Mouse (Mus musculus): ENCODE measurements around the gene Hist1h2ab. TPM values are rescaled to one million over a fixed set of nuclear protein-coding genes. Genes with fewer than 3 reads are reported as not detected.
A peak's percentile ranks its signal among the peaks of the same experiment; 100 is the strongest.

The Hist1h2ab gene
- polyA plus RNA-seq, 1 experiment: 17.9 TPM

- Histone ChIP-seq H3K4me3 (ENCODE audit: low read depth, low read length) (no peak overlapping the region), H3K27me3 (ENCODE audit: control insufficient read depth, insufficient read depth, low read length, poor library complexity, severe bottlenecking) (no peaks in the 10 kb centered on the region; the same call in 1 of the 2 replicates), H3K9me3 (replicated peaks; ENCODE audit: control insufficient read depth, insufficient read depth, low read length, poor library complexity, severe bottlenecking) (peaks cover 3% of the 10 kb centered on the region; the same call in 1 of the 2 replicates), H3K9ac (ENCODE audit: low read depth, poor library complexity, severe bottlenecking) (no peak overlapping the region), H3K27ac (ENCODE audit: insufficient read depth, low read length) (no peak overlapping the region), H3K4me1 (ENCODE audit: control insufficient read depth, insufficient read depth, low read length) (peaks cover 2% of the 10 kb centered on the region), H3K36me3 (ENCODE audit: control insufficient read depth, insufficient read depth, low read length, poor library complexity, severe bottlenecking) (no peaks in the 10 kb centered on the region)
- TF ChIP-seq CTCF (IDR thresholded peaks at IDR 0.05; ENCODE audit: low read depth, low read length): no peak
- TF ChIP-seq POLR2A (IDR thresholded peaks at IDR 0.05; ENCODE audit: insufficient read depth, low read length): no peak
- TF ChIP-seq EP300 (IDR thresholded peaks at IDR 0.05; ENCODE audit: insufficient read depth, low read depth, low read length): no peak
These were observed 27.4 kb downstream of the Hist1h2ab start for GRCm38 (mm10) chr13:23778339-23778738.

GRCm38 (mm10) chr13:23779025-23779424 is 28.1 kb downstream of the Hist1h2ab start:
- H3K27me3 ChIP-seq (ENCODE audit: control insufficient read depth, insufficient read depth, low read length, poor library complexity, severe bottlenecking): no peaks in the 10 kb centered on the region; the same call in 1 of the 2 replicates
- H3K9ac ChIP-seq (ENCODE audit: low read depth, poor library complexity, severe bottlenecking): no peak overlapping the region
- peaks cover 2% of the 10 kb centered on the region for H3K4me1 ChIP-seq (ENCODE audit: control insufficient read depth, insufficient read depth, low read length)
- no peaks in the 10 kb centered on the region for H3K36me3 ChIP-seq (ENCODE audit: control insufficient read depth, insufficient read depth, low read length, poor library complexity, severe bottlenecking)
- TF ChIP-seq EP300 (IDR thresholded peaks at IDR 0.05; ENCODE audit: insufficient read depth, low read depth, low read length) (no peak), POLR2A (IDR thresholded peaks at IDR 0.05; ENCODE audit: insufficient read depth, low read length) (no peak), CTCF (IDR thresholded peaks at IDR 0.05; ENCODE audit: low read depth, low read length) (no peak)
- H3K27ac ChIP-seq (ENCODE audit: insufficient read depth, low read length): no peak overlapping the region
- H3K9me3 ChIP-seq (replicated peaks; ENCODE audit: control insufficient read depth, insufficient read depth, low read length, poor library complexity, severe bottlenecking): peaks cover 3% of the 10 kb centered on the region; the same call in 1 of the 2 replicates
- H3K4me3 ChIP-seq (ENCODE audit: low read depth, low read length): no peak overlapping the region

GRCm38 (mm10) chr13:23792520-23792919 is 41.6 kb downstream of the Hist1h2ab start:
- Histone ChIP-seq H3K4me1 (ENCODE audit: control insufficient read depth, insufficient read depth, low read length) (no peaks in the 10 kb centered on the region), H3K27me3 (ENCODE audit: control insufficient read depth, insufficient read depth, low read length, poor library complexity, severe bottlenecking) (no peaks in the 10 kb centered on the region), H3K36me3 (ENCODE audit: control insufficient read depth, insufficient read depth, low read length, poor library complexity, severe bottlenecking) (no peaks in the 10 kb centered on the region), H3K9me3 (replicated peaks; ENCODE audit: control insufficient read depth, insufficient read depth, low read length, poor library complexity, severe bottlenecking) (peaks cover 4% of the 10 kb centered on the region; the same call in 1 of the 2 replicates), H3K9ac (ENCODE audit: low read depth, poor library complexity, severe bottlenecking) (no peak overlapping the region), H3K4me3 (ENCODE audit: low read depth, low read length) (no peak overlapping the region), H3K27ac (ENCODE audit: insufficient read depth, low read length) (no peak overlapping the region)
- TF ChIP-seq POLR2A (IDR thresholded peaks at IDR 0.05; ENCODE audit: insufficient read depth, low read length): no peak
- TF ChIP-seq EP300 (IDR thresholded peaks at IDR 0.05; ENCODE audit: insufficient read depth, low read depth, low read length): no peak
- peak; percentile 6 for TF ChIP-seq CTCF (IDR thresholded peaks at IDR 0.05; ENCODE audit: low read depth, low read length)

- no peak overlapping the region for H3K4me3 ChIP-seq (ENCODE audit: low read depth, low read length)
- TF ChIP-seq EP300 (IDR thresholded peaks at IDR 0.05; ENCODE audit: insufficient read depth, low read depth, low read length) (no peak), CTCF (IDR thresholded peaks at IDR 0.05; ENCODE audit: low read depth, low read length) (no peak), POLR2A (IDR thresholded peaks at IDR 0.05; ENCODE audit: insufficient read depth, low read length) (no peak)
- no peaks in the 10 kb centered on the region for H3K36me3 ChIP-seq (ENCODE audit: control insufficient read depth, insufficient read depth, low read length, poor library complexity, severe bottlenecking)
- no peaks in the 10 kb centered on the region for H3K4me1 ChIP-seq (ENCODE audit: control insufficient read depth, insufficient read depth, low read length)
- H3K9ac ChIP-seq (ENCODE audit: low read depth, poor library complexity, severe bottlenecking): no peak overlapping the region
- no peaks in the 10 kb centered on the region for H3K27me3 ChIP-seq (ENCODE audit: control insufficient read depth, insufficient read depth, low read length, poor library complexity, severe bottlenecking)
- no peaks in the 10 kb centered on the region for H3K9me3 ChIP-seq (replicated peaks; ENCODE audit: control insufficient read depth, insufficient read depth, low read length, poor library complexity, severe bottlenecking)
- no peak overlapping the region for H3K27ac ChIP-seq (ENCODE audit: insufficient read depth, low read length)
These were observed 48.5 kb downstream of the Hist1h2ab start for GRCm38 (mm10) chr13:23799405-23799804.

Other genes with a start within 250 kb of the Hist1h2ab start
- 16.9 and 19.1 TPM in 2 replicates for gene Hist1h4h, start 220.1 kb upstream of the Hist1h2ab start, polyA plus RNA-seq (2011; ENCODE audit: insufficient read depth, insufficient read length, low read depth, missing spikeins)
- gene Hist1h2af, start 217.2 kb upstream of the Hist1h2ab start, polyA plus RNA-seq (2011; ENCODE audit: insufficient read depth, insufficient read length, low read depth, missing spikeins): 68.8 and 97.9 TPM in 2 replicates
- 8.9 and 16.9 TPM in 2 replicates for gene Hist1h3g, start 215.7 kb upstream of the Hist1h2ab start, polyA plus RNA-seq (2011; ENCODE audit: insufficient read depth, insufficient read length, low read depth, missing spikeins)
- gene Hist1h2bh, start 207.7 kb upstream of the Hist1h2ab start, polyA plus RNA-seq (2011; ENCODE audit: insufficient read depth, insufficient read length, low read depth, missing spikeins): 3.9 and 4.2 TPM in 2 replicates
- 1.5 TPM in 1 of 2 replicates, not detected in the other for gene Hist1h3f, start 207.1 kb upstream of the Hist1h2ab start, polyA plus RNA-seq (2011; ENCODE audit: insufficient read depth, insufficient read length, low read depth, missing spikeins)
- 24.1 and 31.1 TPM in 2 replicates for gene Hist1h4f, start 199.5 kb upstream of the Hist1h2ab start, polyA plus RNA-seq (2011; ENCODE audit: insufficient read depth, insufficient read length, low read depth, missing spikeins)
- 1.6 and 2.0 TPM in 2 replicates for gene Hist1h1d, start 197.9 kb upstream of the Hist1h2ab start, polyA plus RNA-seq (2011; ENCODE audit: insufficient read depth, insufficient read length, low read depth, missing spikeins)
- gene Hist1h3e, start 188.8 kb upstream of the Hist1h2ab start, polyA plus RNA-seq (2011; ENCODE audit: insufficient read depth, insufficient read length, low read depth, missing spikeins): 14.3 and 15.4 TPM in 2 replicates
- gene Hist1h2ae, start 179.9 kb upstream of the Hist1h2ab start, polyA plus RNA-seq (2011; ENCODE audit: insufficient read depth, insufficient read length, low read depth, missing spikeins): 5.0 and 8.2 TPM in 2 replicates
- 13.4 and 16.7 TPM in 2 replicates for gene Hist1h2bg, start 179.7 kb upstream of the Hist1h2ab start, polyA plus RNA-seq (2011; ENCODE audit: insufficient read depth, insufficient read length, low read depth, missing spikeins)
- 21.5 and 23.2 TPM in 2 replicates for gene Hist1h2bf, start 176.9 kb upstream of the Hist1h2ab start, polyA plus RNA-seq (2011; ENCODE audit: insufficient read depth, insufficient read length, low read depth, missing spikeins)
- 2.0 TPM in 1 of 2 replicates, not detected in the other for gene Hist1h2ad, start 176.7 kb upstream of the Hist1h2ab start, polyA plus RNA-seq (2011; ENCODE audit: insufficient read depth, insufficient read length, low read depth, missing spikeins)
- 3.2 and 4.7 TPM in 2 replicates for gene Hist1h3d, start 175.4 kb upstream of the Hist1h2ab start, polyA plus RNA-seq (2011; ENCODE audit: insufficient read depth, insufficient read length, low read depth, missing spikeins)
- gene Hist1h4d, start 169.5 kb upstream of the Hist1h2ab start, polyA plus RNA-seq (2011; ENCODE audit: insufficient read depth, insufficient read length, low read depth, missing spikeins): 4.3 and 4.8 TPM in 2 replicates
- 1.8 TPM in 2 replicates for gene Hist1h2be, start 130.0 kb upstream of the Hist1h2ab start, polyA plus RNA-seq (2011; ENCODE audit: insufficient read depth, insufficient read length, low read depth, missing spikeins)
- gene Hist1h1e, start 128.6 kb upstream of the Hist1h2ab start, polyA plus RNA-seq (2011; ENCODE audit: insufficient read depth, insufficient read length, low read depth, missing spikeins): 6.9 and 8.4 TPM in 2 replicates
- gene Hist1h2ac, start 67.2 kb upstream of the Hist1h2ab start, polyA plus RNA-seq (2011; ENCODE audit: insufficient read depth, insufficient read length, low read depth, missing spikeins): 0.37 and 0.91 TPM in 2 replicates
- 9.1 and 10.6 TPM in 2 replicates for gene Hist1h2bc, start 66.9 kb upstream of the Hist1h2ab start, polyA plus RNA-seq (2011; ENCODE audit: insufficient read depth, insufficient read length, low read depth, missing spikeins)
- gene Hist1h1t, start 55.3 kb upstream of the Hist1h2ab start, polyA plus RNA-seq (2011; ENCODE audit: insufficient read depth, insufficient read length, low read depth, missing spikeins): not detected in 2 replicates
- 1.3 and 2.5 TPM in 2 replicates for gene Hist1h4c, start 52.7 kb upstream of the Hist1h2ab start, polyA plus RNA-seq (2011; ENCODE audit: insufficient read depth, insufficient read length, low read depth, missing spikeins)
- gene Hfe, start 40.3 kb upstream of the Hist1h2ab start, polyA plus RNA-seq (2011; ENCODE audit: insufficient read depth, insufficient read length, low read depth, missing spikeins): not detected in 2 replicates
- 10.8 and 13.3 TPM in 2 replicates for gene Hist1h1c, start 12.3 kb upstream of the Hist1h2ab start, polyA plus RNA-seq (2011; ENCODE audit: insufficient read depth, insufficient read length, low read depth, missing spikeins)
- 3.6 and 8.6 TPM in 2 replicates for gene Hist1h3c, start 5.5 kb upstream of the Hist1h2ab start, polyA plus RNA-seq (2011; ENCODE audit: insufficient read depth, insufficient read length, low read depth, missing spikeins)
- gene Hist1h2bb, start 4.4 kb upstream of the Hist1h2ab start, polyA plus RNA-seq (2011; ENCODE audit: insufficient read depth, insufficient read length, low read depth, missing spikeins): 9.8 and 11.5 TPM in 2 replicates
- gene Hist1h3b, start 1.1 kb downstream of the Hist1h2ab start, polyA plus RNA-seq (2011; ENCODE audit: insufficient read depth, insufficient read length, low read depth, missing spikeins): 5.0 and 9.4 TPM in 2 replicates
- gene Hist1h4b, start 5.9 kb downstream of the Hist1h2ab start, polyA plus RNA-seq (2011; ENCODE audit: insufficient read depth, insufficient read length, low read depth, missing spikeins): 28.2 and 29.2 TPM in 2 replicates
- gene Hist1h4a, start 10.1 kb downstream of the Hist1h2ab start, polyA plus RNA-seq (2011; ENCODE audit: insufficient read depth, insufficient read length, low read depth, missing spikeins): 3.1 and 4.5 TPM in 2 replicates
- gene Hist1h3a, start 11.3 kb downstream of the Hist1h2ab start, polyA plus RNA-seq (2011; ENCODE audit: insufficient read depth, insufficient read length, low read depth, missing spikeins): 5.4 TPM in 1 of 2 replicates, not detected in the other
- 7.8 and 8.6 TPM in 2 replicates for gene Hist1h1a, start 12.5 kb downstream of the Hist1h2ab start, polyA plus RNA-seq (2011; ENCODE audit: insufficient read depth, insufficient read length, low read depth, missing spikeins)
- not detected in 2 replicates for gene Trim38, start 18.8 kb downstream of the Hist1h2ab start, polyA plus RNA-seq (2011; ENCODE audit: insufficient read depth, insufficient read length, low read depth, missing spikeins)
- gene Slc17a2, start 55.9 kb downstream of the Hist1h2ab start, polyA plus RNA-seq (2011; ENCODE audit: insufficient read depth, insufficient read length, low read depth, missing spikeins): not detected in 2 replicates
- not detected in 2 replicates for gene Slc17a3, start 88.3 kb downstream of the Hist1h2ab start, polyA plus RNA-seq (2011; ENCODE audit: insufficient read depth, insufficient read length, low read depth, missing spikeins)
- not detected in 2 replicates for gene Slc17a1, start 116.6 kb downstream of the Hist1h2ab start, polyA plus RNA-seq (2011; ENCODE audit: insufficient read depth, insufficient read length, low read depth, missing spikeins)
- gene Slc17a4, start 163.9 kb downstream of the Hist1h2ab start, polyA plus RNA-seq (2011; ENCODE audit: insufficient read depth, insufficient read length, low read depth, missing spikeins): not detected in 2 replicates
- gene Hist1h2ba, start 183.0 kb downstream of the Hist1h2ab start, polyA plus RNA-seq (2011; ENCODE audit: insufficient read depth, insufficient read length, low read depth, missing spikeins): not detected in 2 replicates
- gene Hist1h2aa, start 183.3 kb downstream of the Hist1h2ab start, polyA plus RNA-seq (2011; ENCODE audit: insufficient read depth, insufficient read length, low read depth, missing spikeins): not detected in 2 replicates
- gene Scgn, start 240.1 kb downstream of the Hist1h2ab start, polyA plus RNA-seq (2011; ENCODE audit: insufficient read depth, insufficient read length, low read depth, missing spikeins): not detected in 2 replicates

Data from ES-Bruce4 (cell line).